Mouse (Mus musculus) cerebellum, postnatal 25 days (tissue): ENCODE measurements around the gene Ndufaf3.

Experiments
- DNase-seq, 2 experiments: peaks; one replicate each; pipeline ENCODE4 v3.0.0; 2021; ENCODE audit warnings: mixed read lengths in 2 of 2

Ndufaf3 gene

GRCm38 (mm10) chr9:108516380-108517251 is 50.6 kb downstream of the Ndufaf3 start, which contains the start of gene Qrich1:
Qrich1 (plus strand) TSS chr9:108516806.
- peak; percentile 96 to 97 for DNase-seq
